ENCODE assay signal across 8 mouse cellular contexts in the genomic region with DNA sequence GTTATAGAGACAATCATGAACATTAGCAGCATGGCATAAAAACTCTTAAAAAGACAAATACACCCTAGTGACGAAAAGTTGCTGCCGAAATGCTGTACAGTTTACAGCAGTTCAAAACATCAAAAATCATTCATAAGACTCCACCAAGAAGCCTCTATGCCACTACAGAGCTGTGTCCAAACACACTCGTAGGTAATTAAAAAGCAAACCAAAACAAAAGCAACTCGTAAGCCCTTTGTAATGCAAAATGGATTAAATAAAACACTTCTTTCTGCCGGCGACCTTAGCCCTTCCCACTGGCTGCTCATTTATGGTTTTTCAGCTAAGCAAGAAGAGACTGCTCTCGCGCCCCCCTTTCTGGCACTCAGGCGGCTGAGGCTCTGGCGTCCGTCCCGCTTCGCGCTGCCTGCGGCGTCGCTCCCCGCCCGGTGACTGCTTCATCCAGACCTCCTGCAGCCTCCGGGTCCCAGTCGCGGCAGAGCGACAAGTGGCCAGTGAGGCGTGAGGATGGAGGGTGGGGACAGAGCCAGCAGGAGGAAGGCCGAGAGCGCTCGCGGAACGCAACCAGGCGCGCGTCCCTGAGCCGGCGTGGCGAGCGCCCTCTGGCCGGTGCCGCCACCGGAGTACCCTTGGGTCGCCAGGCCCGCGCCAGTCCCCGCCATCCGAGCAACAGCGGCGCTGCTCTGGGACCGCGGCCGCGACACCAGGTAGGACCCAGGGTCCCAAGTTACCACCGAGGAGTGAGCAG. TPM values are rescaled to one million over a fixed set of nuclear protein-coding genes. Genes with fewer than 3 reads are reported as not detected.
DNase-seq lines count a peak whose midpoint lies in the region; ATAC-seq and TF ChIP-seq lines count a peak whose summit lies in the region.

TSS of gene Prkcq (plus strand) at position 355 of the 748 bp plus-strand sequence.

- peak within 1 kb of the TSS; percentile 48 for H3K9ac ChIP-seq in forebrain, embryonic 12.5 days
- H3K9ac ChIP-seq in heart, embryonic 16.5 days (ENCODE audit: low read length) = peak within 1 kb of the TSS; percentile 65
- no peak within 1 kb of the TSS for H3K9ac ChIP-seq in liver, embryonic 15.5 days
- H3K9ac ChIP-seq in neural tube, embryonic 12.5 days = peak within 1 kb of the TSS; percentile 51; the same call in 1 of the 2 replicates

- H3K36me3 ChIP-seq in forebrain, embryonic 12.5 days (replicated peaks) = no peaks in the 10 kb centered on the region
- H3K36me3 ChIP-seq in heart, embryonic 16.5 days (ENCODE audit: control insufficient read depth, insufficient read depth) = no peaks in the 10 kb centered on the region
- no peaks in the 10 kb centered on the region for H3K36me3 ChIP-seq in liver, embryonic 15.5 days (replicated peaks)
- H3K36me3 ChIP-seq in neural tube, embryonic 12.5 days = no peaks in the 10 kb centered on the region

- 1% methylated on average over 51 of the region's 51 CpGs for WGBS in forebrain, embryonic 12.5 days
- WGBS in heart, embryonic 16.5 days = 2% methylated on average over 51 of the region's 51 CpGs
- 2% methylated on average over 51 of the region's 51 CpGs for WGBS in liver, embryonic 15.5 days (ENCODE audit: insufficient replicate concordance)
- 2% methylated on average over 51 of the region's 51 CpGs for WGBS in neural tube, embryonic 12.5 days

- H3K27ac ChIP-seq in bone marrow macrophage, adult 2 months (ENCODE audit: insufficient read depth, low read depth, low read length) = no peak within 1 kb of the TSS
- 0 out of 2 replicates have a peak within 1 kb of the TSS, but pooled peaks have one; percentile 46 for H3K27ac ChIP-seq in forebrain, embryonic 12.5 days
- peak within 1 kb of the TSS; percentile 34; the same call in 1 of the 2 replicates for H3K27ac ChIP-seq in heart, embryonic 16.5 days (ENCODE audit: low read length)
- H3K27ac ChIP-seq in liver, embryonic 15.5 days (replicated peaks) = no peak within 1 kb of the TSS
- no peak within 1 kb of the TSS for H3K27ac ChIP-seq in neural tube, embryonic 12.5 days

- H3K4me1 ChIP-seq in bone marrow macrophage, adult 2 months (ENCODE audit: control insufficient read depth, insufficient read depth, low read length) = no peaks in the 10 kb centered on the region
- peaks cover 20% of the 10 kb centered on the region for H3K4me1 ChIP-seq in forebrain, embryonic 12.5 days
- H3K4me1 ChIP-seq in heart, embryonic 16.5 days (ENCODE audit: control insufficient read depth, insufficient read depth, low read length) = peaks cover 2% of the 10 kb centered on the region; the same call in 1 of the 2 replicates
- H3K4me1 ChIP-seq in liver, embryonic 15.5 days (replicated peaks) = peaks cover 6% of the 10 kb centered on the region; the same call in 1 of the 2 replicates
- H3K4me1 ChIP-seq in neural tube, embryonic 12.5 days = peaks cover 18% of the 10 kb centered on the region

- peak within 1 kb of the TSS; percentile 85 for H3K4me2 ChIP-seq in forebrain, embryonic 12.5 days
- H3K4me2 ChIP-seq in heart, embryonic 16.5 days (ENCODE audit: low read depth, low read length) = peak within 1 kb of the TSS; percentile 93
- peak within 1 kb of the TSS; percentile 67 for H3K4me2 ChIP-seq in liver, embryonic 15.5 days
- peak within 1 kb of the TSS; percentile 92 for H3K4me2 ChIP-seq in neural tube, embryonic 12.5 days (replicated peaks)

- peak; percentile 64 for DNase-seq in CD4-positive helper T cell, adult 2 months (ENCODE audit: low read depth, low spot score)
- peak; percentile 85 for DNase-seq in kidney, postnatal 14 days
- DNase-seq in testis, postnatal 10 days (ENCODE audit: low spot score) = peak; percentile 61

- ATAC-seq in forebrain, embryonic 12.5 days (ENCODE audit: low FRiP score) = peak; percentile 89
- ATAC-seq in heart, embryonic 16.5 days (replicated peaks; ENCODE audit: extremely low read depth, insufficient read depth, low FRiP score) = peak; percentile 78
- peak; percentile 25; the same call in 1 of the 2 replicates for ATAC-seq in liver, embryonic 15.5 days (ENCODE audit: insufficient read depth)
- peak; percentile 80 for ATAC-seq in neural tube, embryonic 12.5 days (ENCODE audit: low FRiP score, low read depth)

- no peaks in the 10 kb centered on the region for H3K9me3 ChIP-seq in forebrain, embryonic 12.5 days
- no peaks in the 10 kb centered on the region for H3K9me3 ChIP-seq in heart, embryonic 16.5 days (replicated peaks; ENCODE audit: control insufficient read depth, low read length)
- no peaks in the 10 kb centered on the region for H3K9me3 ChIP-seq in liver, embryonic 15.5 days (replicated peaks)
- no peaks in the 10 kb centered on the region for H3K9me3 ChIP-seq in neural tube, embryonic 12.5 days

- no peak for TF ChIP-seq CTCF in bone marrow macrophage, adult 2 months (IDR thresholded peaks at IDR 0.05; ENCODE audit: low read depth, low read length)

- no peak for TF ChIP-seq POLR2A in bone marrow macrophage, adult 2 months (IDR thresholded peaks at IDR 0.05; ENCODE audit: borderline replicate concordance, low read depth, low read length)

- peak within 1 kb of the TSS; percentile 58 for H3K4me3 ChIP-seq in bone marrow macrophage, adult 2 months (ENCODE audit: insufficient read depth, low read length)
- H3K4me3 ChIP-seq in forebrain, embryonic 12.5 days (replicated peaks) = peak within 1 kb of the TSS; percentile 50
- peak within 1 kb of the TSS; percentile 59 for H3K4me3 ChIP-seq in heart, embryonic 16.5 days (ENCODE audit: low read length)
- H3K4me3 ChIP-seq in liver, embryonic 15.5 days (replicated peaks) = peak within 1 kb of the TSS; percentile 47
- H3K4me3 ChIP-seq in neural tube, embryonic 12.5 days = peak within 1 kb of the TSS; percentile 48

- H3K27me3 ChIP-seq in forebrain, embryonic 12.5 days = peaks cover 59% of the 10 kb centered on the region
- H3K27me3 ChIP-seq in heart, embryonic 16.5 days (ENCODE audit: control insufficient read depth, insufficient read depth, low read length) = peaks cover 7% of the 10 kb centered on the region; the same call in 1 of the 2 replicates
- H3K27me3 ChIP-seq in liver, embryonic 15.5 days = peaks cover 22% of the 10 kb centered on the region
- no peaks in the 10 kb centered on the region; the same call in 1 of the 2 replicates for H3K27me3 ChIP-seq in neural tube, embryonic 12.5 days (replicated peaks)

RNA-seq across cellular contexts. Expression of gene Prkcq, which starts in this region (rescaled TPM):
- not detected in 2 replicates for polyA plus RNA-seq in bone marrow macrophage, adult 2 months (2012; ENCODE audit: insufficient read depth, insufficient read length, missing spikeins)
- 1.3 and 1.8 TPM in 2 replicates for polyA plus RNA-seq in forebrain, embryonic 12.5 days (2016; fragmentation: Nextera tagmentation; extraction: Ambion mirVana)
- 3.1 and 5.9 TPM in 2 replicates for polyA plus RNA-seq in heart, embryonic 16.5 days (2015; fragmentation: Nextera tagmentation; extraction: Ambion mirVana)
- 2.9 and 3.0 TPM in 2 replicates for polyA plus RNA-seq in liver, embryonic 15.5 days (2015; fragmentation: Nextera tagmentation; extraction: Ambion mirVana)
- 2.8 and 3.1 TPM in 2 replicates for polyA plus RNA-seq in neural tube, embryonic 12.5 days (2016; fragmentation: Nextera tagmentation; extraction: Ambion mirVana)

Comparison
In these comparisons a context has a peak if more than half of its experiments do, and no peak if none do; other contexts are left out.
1. H3K27ac ChIP-seq: peak in forebrain, embryonic 12.5 days (single experiment) and heart, embryonic 16.5 days (single experiment); none in bone marrow macrophage, adult 2 months (single experiment), liver, embryonic 15.5 days (single experiment) and neural tube, embryonic 12.5 days (single experiment).
2. ATAC-seq: peak in every context shown above with its lines; median percentile 89 in forebrain, embryonic 12.5 days; 80 in neural tube, embryonic 12.5 days; 78 in heart, embryonic 16.5 days; 25 in liver, embryonic 15.5 days.
3. Peak in every context shown above with its lines, with median percentiles within 50 percentile points of each other: DNase-seq, H3K4me3 ChIP-seq and H3K4me2 ChIP-seq.